Mouse (Mus musculus) bone marrow macrophage, adult 2 months (primary cell): ENCODE results near the gene Gm20425. TPM values are rescaled to one million over a fixed set of nuclear protein-coding genes. Genes with fewer than 3 reads are reported as not detected.

ENCODE experiments used
- H3K27ac ChIP-seq: 2 replicates; pipeline ENCODE4 v1.5.1; 2012; ENCODE audit warnings: low read depth, low read length; ENCODE audit not compliant: insufficient read depth
- H3K4me1 ChIP-seq: 2 replicates; pipeline ENCODE4 v1.6.1; 2012; ENCODE audit warnings: low read length; ENCODE audit not compliant: control insufficient read depth, insufficient read depth
- H3K4me3 ChIP-seq: 2 replicates; pipeline ENCODE4 v1.5.1; 2012; ENCODE audit warnings: mild to moderate bottlenecking, low read length, moderate library complexity; ENCODE audit not compliant: insufficient read depth
- CTCF ChIP-seq: IDR thresholded peaks from 2 replicates; pipeline ENCODE4 v1.5.1; 2012; ENCODE audit warnings: low read depth, mild to moderate bottlenecking, low read length, moderate library complexity
- POLR2A ChIP-seq: IDR thresholded peaks from 2 replicates; pipeline ENCODE4 v1.6.1; 2012; ENCODE audit warnings: mild to moderate bottlenecking, low read depth, low read length, borderline replicate concordance
- polyA plus RNA-seq: library from polyadenylated mRNA; stranded (reverse); fragments of >200 nt; gene quantifications from 2 replicates; pipeline ENCODE4 v1.2.4, GENCODE M21; 2012; ENCODE audit not compliant: missing spikeins, insufficient read depth, insufficient read length

Gene Gm20425
- polyA plus RNA-seq = 1.5 and 2.1 TPM in 2 replicates

- 0 out of 2 replicates have a peak, but pooled peaks have one; percentile 7 for TF ChIP-seq POLR2A
- no peak for TF ChIP-seq CTCF
- peaks cover 51% of the 10 kb centered on the region for H3K4me1 ChIP-seq
- peak within 1 kb of the TSS; percentile 72 for H3K4me3 ChIP-seq
- peak within 1 kb of the TSS; percentile 95 for H3K27ac ChIP-seq
These were observed at the start of gene Gm20425, which contains the start of gene Trf for GRCm38 (mm10) chr9:103230151-103230951. TSS of gene Gm20425 (minus strand) at chr9:103230307. TSS of gene Trf (minus strand) at chr9:103230444.

- Histone ChIP-seq H3K27ac (no peak overlapping the region), H3K4me1 (peaks cover 1% of the 10 kb centered on the region), H3K4me3 (no peak overlapping the region)
- TF ChIP-seq CTCF (no peak), POLR2A (no peak)
These were observed 46.8 kb upstream of the Gm20425 start for GRCm38 (mm10) chr9:103276876-103277275.

- peaks cover 3% of the 10 kb centered on the region for H3K4me1 ChIP-seq
- H3K4me3 ChIP-seq = no peak overlapping the region
- TF ChIP-seq POLR2A = no peak
- no peak for TF ChIP-seq CTCF
- H3K27ac ChIP-seq = no peak overlapping the region
These were observed 45.6 kb upstream of the Gm20425 start for GRCm38 (mm10) chr9:103275676-103276075.

- Histone ChIP-seq H3K4me3 (no peak overlapping the region), H3K4me1 (peaks cover 3% of the 10 kb centered on the region), H3K27ac (no peak overlapping the region)
- TF ChIP-seq CTCF = no peak
- TF ChIP-seq POLR2A = no peak
These were observed 44.7 kb upstream of the Gm20425 start for GRCm38 (mm10) chr9:103274819-103275218.

- TF ChIP-seq CTCF (no peak), POLR2A (no peak)
- H3K4me3 ChIP-seq = no peak overlapping the region
- no peak overlapping the region for H3K27ac ChIP-seq
- H3K4me1 ChIP-seq = peaks cover 3% of the 10 kb centered on the region
These were observed 41.0 kb upstream of the Gm20425 start for GRCm38 (mm10) chr9:103271104-103271503.

DNA sequence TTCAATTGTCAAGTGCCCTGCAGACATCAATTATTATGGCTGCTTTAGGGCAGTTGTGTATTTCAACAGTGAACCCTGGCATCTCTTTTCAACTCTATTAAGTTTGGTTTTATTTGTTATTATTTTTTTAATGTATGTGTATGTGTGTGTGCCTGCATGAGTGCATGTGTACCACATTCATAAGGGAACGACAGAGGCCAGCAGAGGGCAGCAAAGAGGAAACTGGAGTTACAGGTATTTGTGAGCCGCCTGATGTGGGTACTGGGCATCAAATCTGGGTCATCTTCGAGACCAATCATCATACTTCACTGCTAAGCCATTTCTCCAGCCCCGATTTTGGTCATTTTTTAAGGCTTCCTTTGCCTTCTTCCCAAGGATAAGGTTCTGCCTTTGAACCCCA lies 35.7 kb upstream of the Gm20425 start:
- no peak for TF ChIP-seq CTCF
- Histone ChIP-seq H3K27ac (no peak overlapping the region), H3K4me3 (no peak overlapping the region), H3K4me1 (no peaks in the 10 kb centered on the region)

DNA sequence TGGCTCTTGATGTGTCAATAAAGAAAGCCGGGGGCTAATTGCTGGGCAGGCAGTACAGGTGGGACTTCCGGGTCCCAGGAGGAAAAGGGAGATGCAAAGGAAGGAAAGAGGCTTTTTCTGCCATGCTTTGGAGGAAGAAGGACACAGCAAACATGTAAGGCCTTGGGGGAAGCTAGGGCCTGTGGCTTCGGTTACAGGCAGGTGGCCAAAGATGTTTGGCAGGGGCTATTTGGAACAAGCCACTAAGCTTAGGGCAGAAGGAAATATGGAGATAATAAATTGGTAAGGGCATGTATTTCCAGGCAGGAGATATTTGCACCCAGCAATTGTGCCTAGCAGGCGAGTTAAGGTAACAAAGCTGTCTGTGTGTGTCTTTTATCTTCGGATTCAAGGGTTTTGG lies 22.8 kb upstream of the Gm20425 start:
- Histone ChIP-seq H3K4me1 (no peaks in the 10 kb centered on the region), H3K27ac (no peak overlapping the region), H3K4me3 (no peak overlapping the region)
- TF ChIP-seq CTCF (no peak), POLR2A (no peak)

GRCm38 (mm10) chr9:103248618-103249017 lies 18.5 kb upstream of the Gm20425 start:
- no peak for TF ChIP-seq CTCF
- TF ChIP-seq POLR2A = no peak
- Histone ChIP-seq H3K4me1 (no peaks in the 10 kb centered on the region), H3K4me3 (no peak overlapping the region), H3K27ac (no peak overlapping the region)

GRCm38 (mm10) chr9:103246526-103247168 lies 16.5 kb upstream of the Gm20425 start:
- no peak for TF ChIP-seq CTCF
- no peak for TF ChIP-seq POLR2A
- Histone ChIP-seq H3K4me1 (peaks cover 5% of the 10 kb centered on the region), H3K27ac (no peak overlapping the region), H3K4me3 (no peak overlapping the region)

DNA sequence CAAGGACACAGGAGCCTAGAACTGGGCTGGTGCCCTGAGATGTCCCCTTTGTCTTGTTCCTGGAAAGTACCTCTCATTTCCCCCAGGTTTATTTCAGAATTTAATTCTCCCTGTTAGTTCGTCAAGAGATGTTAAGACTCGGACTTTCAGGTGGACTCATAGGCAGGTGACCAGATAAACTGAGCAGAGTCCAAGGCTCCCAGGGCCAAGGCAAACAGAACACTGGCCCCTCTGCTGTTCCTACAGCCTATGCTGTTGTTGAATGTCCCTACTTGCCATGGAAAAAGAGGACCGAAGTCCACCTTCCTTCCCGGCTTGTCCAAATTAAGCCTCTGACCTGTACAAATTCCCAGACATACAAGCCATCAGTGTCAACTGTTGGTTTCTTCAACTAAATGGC lies 13.5 kb upstream of the Gm20425 start:
- no peak for TF ChIP-seq CTCF
- TF ChIP-seq POLR2A = no peak
- peaks cover 11% of the 10 kb centered on the region for H3K4me1 ChIP-seq
- no peak overlapping the region for H3K4me3 ChIP-seq
- no peak overlapping the region for H3K27ac ChIP-seq

- peaks cover 11% of the 10 kb centered on the region for H3K4me1 ChIP-seq
- H3K27ac ChIP-seq = peak overlapping the region; percentile 60
- TF ChIP-seq CTCF = no peak
- no peak for TF ChIP-seq POLR2A
These were observed 11.1 kb upstream of the Gm20425 start for GRCm38 (mm10) chr9:103241206-103241605.

More at GRCm38 (mm10) chr9:103241206-103241605, 11.1 kb upstream of the Gm20425 start:
- H3K4me3 ChIP-seq = no peak overlapping the region
